Mouse (Mus musculus): ENCODE results near the gene Nfkbie. TPM values are rescaled to one million over a fixed set of nuclear protein-coding genes. Genes with fewer than 3 reads are reported as not detected.
A peak's percentile ranks its signal among the peaks of the same experiment; 100 is the strongest.

Gene Nfkbie
- polyA plus RNA-seq, 1 experiment from 2014 or later, result 5.7 TPM

GRCm38 (mm10) chr17:45585725-45586448 is 30.4 kb downstream of the Nfkbie start:
- Histone ChIP-seq H3K4me2 (peak overlapping the region; percentile 13; the same call in 1 of the 2 replicates), H3K36me3 (peaks cover 40% of the 10 kb centered on the region), H3K9me3 (replicated peaks) (no peaks in the 10 kb centered on the region), H3K27ac (peak overlapping the region; percentile 90), H3K27me3 (no peaks in the 10 kb centered on the region), H3K4me1 (peaks cover 38% of the 10 kb centered on the region), H3K4me3 (replicated peaks) (no peak overlapping the region), H3K9ac (no peak overlapping the region)
- WGBS, result 82% methylated on average over 23 of the region's 23 CpGs
- no peak; the same call in 1 of the 2 replicates for ATAC-seq (replicated peaks; ENCODE audit: low FRiP score)

- Histone ChIP-seq H3K4me1 (peaks cover 38% of the 10 kb centered on the region), H3K9me3 (replicated peaks) (no peaks in the 10 kb centered on the region), H3K27me3 (no peaks in the 10 kb centered on the region), H3K9ac (no peak overlapping the region), H3K4me2 (no peak overlapping the region), H3K27ac (peak overlapping the region; percentile 90), H3K36me3 (peaks cover 40% of the 10 kb centered on the region), H3K4me3 (replicated peaks) (no peak overlapping the region)
- ATAC-seq (replicated peaks; ENCODE audit: low FRiP score), result no peak
- 95% methylated on average over 3 of the region's 3 CpGs for WGBS
These were observed 30.9 kb downstream of the Nfkbie start for GRCm38 (mm10) chr17:45586449-45586837.

GRCm38 (mm10) chr17:45588370-45588769 is 32.9 kb downstream of the Nfkbie start:
- whole genome bisulfite sequencing, result 74% methylated on average over 7 of the region's 7 CpGs
- Histone ChIP-seq H3K4me3 (replicated peaks) (no peak overlapping the region), H3K4me1 (peaks cover 54% of the 10 kb centered on the region), H3K27me3 (no peaks in the 10 kb centered on the region), H3K9ac (no peak overlapping the region), H3K9me3 (replicated peaks) (no peaks in the 10 kb centered on the region), H3K27ac (no peak overlapping the region), H3K36me3 (peaks cover 40% of the 10 kb centered on the region), H3K4me2 (no peak overlapping the region)
- ATAC-seq (replicated peaks; ENCODE audit: low FRiP score), result no peak

- Histone ChIP-seq H3K36me3 (peaks cover 40% of the 10 kb centered on the region), H3K4me1 (peaks cover 59% of the 10 kb centered on the region), H3K27ac (no peak overlapping the region), H3K9ac (no peak overlapping the region), H3K4me2 (no peak overlapping the region), H3K4me3 (replicated peaks) (no peak overlapping the region), H3K27me3 (no peaks in the 10 kb centered on the region), H3K9me3 (replicated peaks) (no peaks in the 10 kb centered on the region)
- 95% methylated on average over 7 of the region's 7 CpGs for WGBS
- no peak for ATAC-seq (replicated peaks; ENCODE audit: low FRiP score)
These were observed 33.7 kb downstream of the Nfkbie start for GRCm38 (mm10) chr17:45589236-45589635.

GRCm38 (mm10) chr17:45589844-45590243 is 34.3 kb downstream of the Nfkbie start:
- no peak for ATAC-seq (replicated peaks; ENCODE audit: low FRiP score)
- Histone ChIP-seq H3K9ac (no peak overlapping the region), H3K36me3 (peaks cover 40% of the 10 kb centered on the region), H3K4me2 (no peak overlapping the region), H3K27me3 (no peaks in the 10 kb centered on the region), H3K4me3 (replicated peaks) (no peak overlapping the region), H3K27ac (no peak overlapping the region), H3K9me3 (replicated peaks) (no peaks in the 10 kb centered on the region), H3K4me1 (peaks cover 59% of the 10 kb centered on the region)
- WGBS, result 88% methylated on average over 8 of the region's 8 CpGs

- Histone ChIP-seq H3K27ac (no peak overlapping the region), H3K9ac (no peak overlapping the region), H3K4me3 (replicated peaks) (no peak overlapping the region), H3K36me3 (peaks cover 40% of the 10 kb centered on the region), H3K4me1 (peaks cover 58% of the 10 kb centered on the region), H3K27me3 (no peaks in the 10 kb centered on the region), H3K9me3 (replicated peaks) (no peaks in the 10 kb centered on the region), H3K4me2 (no peak overlapping the region)
- ATAC-seq (replicated peaks; ENCODE audit: low FRiP score), result no peak
- WGBS, result 73% methylated on average over 6 of the region's 6 CpGs
These were observed 34.9 kb downstream of the Nfkbie start for GRCm38 (mm10) chr17:45590410-45590809.

GRCm38 (mm10) chr17:45591701-45592605 is 36.5 kb downstream of the Nfkbie start:
- peaks cover 66% of the 10 kb centered on the region for H3K4me1 ChIP-seq

GRCm38 (mm10) chr17:45592606-45593431 is 37.3 kb downstream of the Nfkbie start:
- peaks cover 20% of the 10 kb centered on the region for H3K36me3 ChIP-seq
- no peaks in the 10 kb centered on the region for H3K9me3 ChIP-seq (replicated peaks)
- 0 out of 2 replicates have a peak overlapping the region, but pooled peaks have one; percentile 6 for H3K4me3 ChIP-seq (replicated peaks)
- WGBS, result 50% methylated on average over 8 of the region's 8 CpGs
- H3K27me3 ChIP-seq, result no peaks in the 10 kb centered on the region
- peak overlapping the region; percentile 99 for H3K4me2 ChIP-seq
- H3K9ac ChIP-seq, result peak overlapping the region; percentile 21
- peak overlapping the region; percentile 49 for H3K27ac ChIP-seq
- peaks cover 70% of the 10 kb centered on the region for H3K4me1 ChIP-seq
- ATAC-seq (replicated peaks; ENCODE audit: low FRiP score), result no peak

More at GRCm38 (mm10) chr17:45591701-45592605, 36.5 kb downstream of the Nfkbie start:
- Histone ChIP-seq H3K9ac (0 out of 2 replicates have a peak overlapping the region, but pooled peaks have one; percentile 21), H3K27ac (peak overlapping the region; percentile 49), H3K27me3 (no peaks in the 10 kb centered on the region), H3K4me3 (replicated peaks) (0 out of 2 replicates have a peak overlapping the region, but pooled peaks have one; percentile 6), H3K9me3 (replicated peaks) (no peaks in the 10 kb centered on the region), H3K36me3 (peaks cover 28% of the 10 kb centered on the region), H3K4me2 (peak overlapping the region; percentile 99)
- no peak for ATAC-seq (replicated peaks; ENCODE audit: low FRiP score)
- WGBS, result 46% methylated on average over 16 of the region's 16 CpGs

GRCm38 (mm10) chr17:45593479-45593878 is 38.0 kb downstream of the Nfkbie start:
- Histone ChIP-seq H3K9me3 (replicated peaks) (no peaks in the 10 kb centered on the region), H3K4me1 (peaks cover 70% of the 10 kb centered on the region), H3K4me3 (replicated peaks) (0 out of 2 replicates have a peak overlapping the region, but pooled peaks have one; percentile 6), H3K36me3 (peaks cover 14% of the 10 kb centered on the region), H3K27ac (peak overlapping the region; percentile 49; the same call in 1 of the 2 replicates), H3K27me3 (no peaks in the 10 kb centered on the region), H3K4me2 (peak overlapping the region; percentile 99), H3K9ac (0 out of 2 replicates have a peak overlapping the region, but pooled peaks have one; percentile 21)
- 34% methylated on average over 8 of the region's 8 CpGs for WGBS
- no peak for ATAC-seq (replicated peaks; ENCODE audit: low FRiP score)

- Histone ChIP-seq H3K4me2 (peak overlapping the region; percentile 99), H3K36me3 (peaks cover 7% of the 10 kb centered on the region), H3K9ac (no peak overlapping the region), H3K27me3 (no peaks in the 10 kb centered on the region), H3K27ac (no peak overlapping the region), H3K9me3 (replicated peaks) (no peaks in the 10 kb centered on the region), H3K4me1 (peaks cover 74% of the 10 kb centered on the region), H3K4me3 (replicated peaks) (peak overlapping the region; percentile 69)
- 38% methylated on average over 8 of the region's 8 CpGs for WGBS
- no peak for ATAC-seq (replicated peaks; ENCODE audit: low FRiP score)
These were observed 38.7 kb downstream of the Nfkbie start for GRCm38 (mm10) chr17:45594195-45594594.
